Mouse (Mus musculus) liver, postnatal 0 days (tissue): ENCODE measurements around the gene Zdhhc23. TPM values are rescaled to one million over a fixed set of nuclear protein-coding genes. Genes with fewer than 3 reads are reported as not detected.

Experiments used
- ATAC-seq: fragments of 200-750 bp; cut with Nextera tagmentation; 2 replicates; pipeline ENCODE4 v1.8.0; 2017; ENCODE audit warnings: mild to moderate bottlenecking, moderate library complexity
- DNase-seq: peaks from one replicate; pipeline ENCODE4 v3.0.0-alpha.2; 2016
- H3K27ac ChIP-seq: fragments of 300-500 bp; sonication (generic); 2 replicates; pipeline ENCODE4 v1.5.1; 2014; ENCODE audit warnings: antibody characterized with exemption, moderate library complexity, mild to moderate bottlenecking, low read depth
- H3K27me3 ChIP-seq: fragments of 300-500 bp; sonication (generic); 2 replicates; pipeline ENCODE4 v1.6.1; 2014; ENCODE audit warnings: low read length, control low read depth, mixed read lengths; ENCODE audit not compliant: insufficient read depth
- H3K36me3 ChIP-seq: fragments of 300-500 bp; sonication (generic); replicated peaks from 2 replicates; pipeline ENCODE4 v1.6.1; 2014; ENCODE audit warnings: mild to moderate bottlenecking, control low read depth, low read length, moderate library complexity, mixed read lengths; ENCODE audit not compliant: insufficient read depth
- H3K4me1 ChIP-seq: fragments of 300-500 bp; sonication (generic); 2 replicates; pipeline ENCODE4 v1.6.1; 2014; ENCODE audit warnings: antibody characterized with exemption, mild to moderate bottlenecking, control low read depth; ENCODE audit not compliant: insufficient read depth
- H3K4me2 ChIP-seq: fragments of 300-500 bp; sonication (generic); 2 replicates; pipeline ENCODE4 v1.6.1; 2014; ENCODE audit warnings: low read depth, mild to moderate bottlenecking, low read length, moderate library complexity, mixed read lengths
- H3K4me3 ChIP-seq: fragments of 300-500 bp; sonication (generic); 2 replicates; pipeline ENCODE4 v1.5.1; 2014; ENCODE audit warnings: low read depth, low read length
- H3K9ac ChIP-seq: fragments of 300-500 bp; sonication (generic); replicated peaks from 2 replicates; pipeline ENCODE4 v1.6.1; 2014; ENCODE audit warnings: mild to moderate bottlenecking, moderate library complexity
- H3K9me3 ChIP-seq: fragments of 300-500 bp; sonication (generic); 2 replicates; pipeline ENCODE4 v1.6.1; 2016; ENCODE audit warnings: mild to moderate bottlenecking, control low read depth, low read length, mixed read lengths
- CTCF ChIP-seq: sonication (generic); IDR thresholded peaks from 2 replicates; pipeline ENCODE4 v1.5.1; 2016; ENCODE audit warnings: antibody characterized with exemption, low read depth
- EP300 ChIP-seq: IDR thresholded peaks from 2 replicates; pipeline ENCODE4 v1.6.1; 2016; ENCODE audit warnings: antibody characterized with exemption, low read depth, mild to moderate bottlenecking
- WGBS: fragments of 180-500 bp; shearing (Covaris S2); extraction: QIAGEN DNeasy Blood & Tissue Kit; methylation state at CpG from one replicate; pipeline ENCODE4 v1.1.7; 2014; ENCODE audit not compliant: insufficient replicate concordance; 5-methylcytosine and 5-hydroxymethylcytosine counted together
- microRNA-seq: library from miRNA; unstranded; fragments of <30 nt; microRNA quantifications from one replicate; pipeline ENCODE4, GENCODE M21; 2016
- polyA plus RNA-seq: library from polyadenylated mRNA; unstranded; fragments of >200 nt; fragmentation: Nextera tagmentation; extraction: Ambion mirVana; gene quantifications from 2 replicates; pipeline ENCODE4 v1.2.1, GENCODE M21; 2015

The Zdhhc23 gene
- polyA plus RNA-seq, 1 experiment from 2014 or later: 0.20 TPM

DNA sequence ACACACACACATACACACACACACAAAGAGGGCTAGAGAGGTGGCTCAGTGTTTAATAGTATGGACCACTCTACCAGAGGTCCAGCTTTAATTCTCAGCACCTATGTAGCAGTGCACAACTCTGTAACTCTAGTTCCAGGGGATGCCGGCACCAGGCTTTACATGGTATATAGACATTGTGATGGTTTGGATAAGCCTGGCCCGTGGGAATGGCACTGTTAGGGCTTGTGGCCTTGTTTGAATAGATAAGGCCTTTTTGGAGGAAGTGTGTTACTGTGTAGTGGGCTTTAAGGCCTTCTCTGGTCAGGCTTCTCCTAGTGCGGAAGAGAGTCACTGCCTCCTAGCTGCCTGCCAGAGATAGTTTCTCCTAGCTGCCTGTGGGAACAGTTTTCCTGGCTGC lies 60.7 kb downstream of the Zdhhc23 start:
- Histone ChIP-seq H3K9me3 (no peaks in the 10 kb centered on the region), H3K9ac (no peak overlapping the region), H3K4me2 (no peak overlapping the region), H3K36me3 (no peaks in the 10 kb centered on the region; the same call in 1 of the 2 replicates), H3K27me3 (no peaks in the 10 kb centered on the region), H3K4me1 (no peaks in the 10 kb centered on the region), H3K27ac (no peak overlapping the region), H3K4me3 (no peak overlapping the region)
- 55% methylated on average over 3 of the region's 3 CpGs for WGBS
- ATAC-seq (no peak), DNase-seq (no peak)
- TF ChIP-seq CTCF: no peak
- no peak for TF ChIP-seq EP300

Small RNA genes within 50 kb of the gene (microRNA-seq; reads per million reads assigned to microRNA genes)
- not detected for gene Mir3470b

Other genes with a start within 250 kb of the Zdhhc23 start
- gene Drd3, start 225.8 kb downstream of the Zdhhc23 start, polyA plus RNA-seq: not detected in 2 replicates
- gene Ccdc191, start 90.0 kb downstream of the Zdhhc23 start, polyA plus RNA-seq: 2.9 and 4.0 TPM in 2 replicates
- 4.4 and 4.7 TPM in 2 replicates for gene Qtrt2, start 53.0 kb downstream of the Zdhhc23 start, polyA plus RNA-seq
- gene Gramd1c, start 83.6 kb upstream of the Zdhhc23 start, polyA plus RNA-seq: 10.9 and 16.5 TPM in 2 replicates
- 21.1 and 22.6 TPM in 2 replicates for gene Atp6v1a, start 159.9 kb upstream of the Zdhhc23 start, polyA plus RNA-seq
- 39.7 and 46.5 TPM in 2 replicates for gene Naa50, start 160.0 kb upstream of the Zdhhc23 start, polyA plus RNA-seq
- 1.2 and 1.9 TPM in 2 replicates for gene Usf3, start 193.5 kb upstream of the Zdhhc23 start, polyA plus RNA-seq